ENCODE assay signal across 8 mouse cellular contexts in the genomic region with DNA sequence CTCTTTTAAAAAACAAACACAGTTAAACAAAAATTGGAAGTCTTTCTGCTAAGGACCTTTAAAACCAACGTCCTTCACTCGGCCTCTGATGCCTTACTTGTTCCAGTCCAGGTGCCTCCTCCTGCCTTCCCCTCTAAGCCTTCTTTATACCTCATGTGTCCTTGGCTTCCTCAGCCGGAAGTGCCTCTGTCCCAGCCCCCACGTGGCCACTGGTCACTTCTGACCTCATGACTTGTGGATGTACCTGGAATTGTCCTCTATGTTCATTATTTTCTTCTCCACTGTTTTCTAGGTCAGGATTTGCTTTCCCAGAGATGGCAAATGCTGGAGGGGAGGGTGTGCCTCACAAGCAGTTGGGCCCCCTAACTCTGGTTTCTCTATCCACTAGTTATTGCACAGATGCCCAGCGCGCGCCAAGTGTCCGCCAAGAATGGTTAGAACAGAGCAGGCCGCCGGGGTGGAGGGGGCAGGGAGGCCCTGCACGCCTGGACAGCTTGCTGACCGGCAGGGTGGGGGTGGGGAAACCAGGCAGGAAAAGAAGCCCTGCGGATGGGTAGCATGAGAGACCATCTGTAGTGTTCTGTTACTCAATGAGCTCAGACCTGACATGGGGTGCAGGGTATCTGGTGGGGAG. TPM values are rescaled to one million over a fixed set of nuclear protein-coding genes. Genes with fewer than 3 reads are reported as not detected.
DNase-seq lines count a peak whose midpoint lies in the region; ATAC-seq lines count a peak whose summit lies in the region.

No protein-coding gene starts in this region.

- peak; percentile 16 for ATAC-seq in intestine, embryonic 15.5 days

- H3K4me1 ChIP-seq in intestine, embryonic 15.5 days (replicated peaks), result peaks cover 36% of the 10 kb centered on the region

- 23% methylated on average over 13 of the region's 13 CpGs for WGBS in intestine, embryonic 15.5 days
- 80% methylated on average over 12 of the region's 13 CpGs for WGBS in macrophage (ENCODE audit: missing documents)

- peak overlapping the region; percentile 67; the same call in 1 of the 2 replicates for H3K9ac ChIP-seq in intestine, embryonic 15.5 days

- H3K36me3 ChIP-seq in intestine, embryonic 15.5 days, result peaks cover 2% of the 10 kb centered on the region; the same call in 1 of the 2 replicates
- no peaks in the 10 kb centered on the region for H3K36me3 ChIP-seq in macrophage (ENCODE audit: inconsistent target)

- H3K79me2 ChIP-seq in macrophage (ENCODE audit: inconsistent target), result peaks cover 34% of the 10 kb centered on the region

- H3K4me2 ChIP-seq in intestine, embryonic 15.5 days (replicated peaks), result peak overlapping the region; percentile 95

- DNase-seq in lung, postnatal 10 days, result peak; percentile 34
- DNase-seq in lung, adult 18-20 months, result no peak
- peak; percentile 77 for DNase-seq in embryo, embryonic 9.5 days (ENCODE audit: extremely low spot score)
- DNase-seq in frontal cortex, adult 2 months (ENCODE audit: extremely low spot score in 1 of 2, low spot score in 1 of 2), result no peak
- DNase-seq in cerebellum, adult 11 months, result no peak
- no peak for DNase-seq in frontal cortex, postnatal 36 days (ENCODE audit: low spot score in 2 of 2)

- no peaks in the 10 kb centered on the region for H3K9me3 ChIP-seq in intestine, embryonic 15.5 days

- peak overlapping the region; percentile 92 for H3K27ac ChIP-seq in intestine, embryonic 15.5 days
- H3K27ac ChIP-seq in macrophage, result peak overlapping the region; percentile 82

- H3K27me3 ChIP-seq in intestine, embryonic 15.5 days (replicated peaks), result no peaks in the 10 kb centered on the region

- H3K4me3 ChIP-seq in intestine, embryonic 15.5 days (replicated peaks), result peak overlapping the region; percentile 71; the same call in 1 of the 2 replicates
- H3K4me3 ChIP-seq in macrophage (ENCODE audit: inconsistent target), result no peak overlapping the region

RNA-seq across cellular contexts. Expression of a gene that starts 0.6 kb away (rescaled TPM):
- 124 and 125 TPM in 2 replicates for polyA plus RNA-seq in intestine, embryonic 15.5 days (2015; fragmentation: Nextera tagmentation; extraction: Ambion mirVana)
- 10 to 100 TPM in 13 of 26 experiments, 1 to 10 TPM in 13; 2.4 to 31.3 (median 10.2) TPM for total RNA-seq in macrophage (2018; cell fraction: chromatin; rRNA removed)
- total RNA-seq in macrophage (2018; cell fraction: cytosol; rRNA removed), result 1 to 10 TPM; 3.9 to 9.2 (median 5.9) TPM
- total RNA-seq in macrophage (2018; cell fraction: nucleus; rRNA removed), result 10 to 100 TPM in 3 of 26 experiments, 1 to 10 TPM in 23; 3.7 to 97.3 (median 6.4) TPM
- polyA plus RNA-seq in macrophage (2018), result 2.3 to 57.4 TPM (median 13.6 TPM) in 3 replicates
- 1.8 and 2.1 TPM in 2 replicates for polyA plus RNA-seq in frontal cortex, adult 2 months (2012; rRNA removed)

RNA-seq across cellular contexts. Expression of a gene that starts 2.4 kb away (rescaled TPM):
- polyA plus RNA-seq in intestine, embryonic 15.5 days (2015; fragmentation: Nextera tagmentation; extraction: Ambion mirVana), result not detected in 2 replicates
- not detected for total RNA-seq in macrophage (2018; cell fraction: chromatin; rRNA removed)
- total RNA-seq in macrophage (2018; cell fraction: cytosol; rRNA removed), result not detected
- not detected for total RNA-seq in macrophage (2018; cell fraction: nucleus; rRNA removed)
- polyA plus RNA-seq in macrophage (2018), result not detected in 3 replicates
- not detected in 2 replicates for polyA plus RNA-seq in frontal cortex, adult 2 months (2012; rRNA removed)

RNA-seq across cellular contexts. Expression of a gene that starts 9.8 kb away (rescaled TPM):
- polyA plus RNA-seq in intestine, embryonic 15.5 days (2015; fragmentation: Nextera tagmentation; extraction: Ambion mirVana), result 153 and 195 TPM in 2 replicates
- 10 to 100 TPM in 18 of 26 experiments, 1 to 10 TPM in 8; 3.7 to 35.4 (median 12.4) TPM for total RNA-seq in macrophage (2018; cell fraction: chromatin; rRNA removed)
- 10 to 100 TPM; 28.2 to 67.4 (median 39.0) TPM for total RNA-seq in macrophage (2018; cell fraction: cytosol; rRNA removed)
- 10 to 100 TPM; 10.8 to 40.1 (median 19.8) TPM for total RNA-seq in macrophage (2018; cell fraction: nucleus; rRNA removed)
- 40.0 to 53.0 TPM (median 46.8 TPM) in 3 replicates for polyA plus RNA-seq in macrophage (2018)
- 10.8 and 11.2 TPM in 2 replicates for polyA plus RNA-seq in frontal cortex, adult 2 months (2012; rRNA removed)

RNA-seq across cellular contexts. Expression of a gene that starts 23.4 kb away (rescaled TPM):
- polyA plus RNA-seq in intestine, embryonic 15.5 days (2015; fragmentation: Nextera tagmentation; extraction: Ambion mirVana), result 25.1 and 27.5 TPM in 2 replicates
- total RNA-seq in macrophage (2018; cell fraction: chromatin; rRNA removed), result 10 to 100 TPM; 19.0 to 65.4 (median 41.1) TPM
- 10 to 100 TPM in 20 of 26 experiments, 1 to 10 TPM in 6; 6.7 to 16.1 (median 12.1) TPM for total RNA-seq in macrophage (2018; cell fraction: cytosol; rRNA removed)
- 10 to 100 TPM; 11.3 to 39.3 (median 19.5) TPM for total RNA-seq in macrophage (2018; cell fraction: nucleus; rRNA removed)
- 6.8 to 13.1 TPM (median 8.6 TPM) in 3 replicates for polyA plus RNA-seq in macrophage (2018)
- polyA plus RNA-seq in frontal cortex, adult 2 months (2012; rRNA removed), result 43.8 and 49.9 TPM in 2 replicates

RNA-seq across cellular contexts. Expression of a gene that starts 25.9 kb away (rescaled TPM):
- 11.3 and 13.3 TPM in 2 replicates for polyA plus RNA-seq in intestine, embryonic 15.5 days (2015; fragmentation: Nextera tagmentation; extraction: Ambion mirVana)
- total RNA-seq in macrophage (2018; cell fraction: chromatin; rRNA removed), result 10 to 100 TPM; 20.0 to 66.0 (median 29.6) TPM
- 10 to 100 TPM; 29.2 to 68.9 (median 35.2) TPM for total RNA-seq in macrophage (2018; cell fraction: cytosol; rRNA removed)
- total RNA-seq in macrophage (2018; cell fraction: nucleus; rRNA removed), result 10 to 100 TPM; 18.9 to 54.1 (median 29.3) TPM
- 19.5 to 36.1 TPM (median 21.2 TPM) in 3 replicates for polyA plus RNA-seq in macrophage (2018)
- polyA plus RNA-seq in frontal cortex, adult 2 months (2012; rRNA removed), result 4.5 and 5.0 TPM in 2 replicates

Comparison
In these comparisons a context has a peak if more than half of its experiments do, and no peak if none do; other contexts are left out.
1. DNase-seq: peak in lung, postnatal 10 days (single experiment) and embryo, embryonic 9.5 days (single experiment); none in lung, adult 18-20 months (0 of 2), frontal cortex, adult 2 months (0 of 2), cerebellum, adult 11 months (single experiment) and frontal cortex, postnatal 36 days (0 of 2).